Mouse (Mus musculus) ovary, postnatal 14 days (tissue): ENCODE measurements around the gene Gbp3.

Experiments used
- DNase-seq: peaks from one replicate; pipeline ENCODE4 v3.0.0; 2022; ENCODE audit warnings: low spot score

Gbp3 gene

GRCm38 (mm10) chr3:142588888-142589287, 29.1 kb downstream of the Gbp3 start:
- no peak for DNase-seq

- no peak for DNase-seq
These were observed 30.7 kb downstream of the Gbp3 start for GRCm38 (mm10) chr3:142590431-142591067.

- no peak for DNase-seq
These were observed 34.7 kb downstream of the Gbp3 start, which contains the start of gene Gbp2b for GRCm38 (mm10) chr3:142594547-142594946. Gene Gbp2b, plus strand, starts transcription at chr3:142594847.

- DNase-seq, result no peak
These were observed 38.1 kb downstream of the Gbp3 start for GRCm38 (mm10) chr3:142597923-142598322.

- DNase-seq, result no peak
These were observed 41.8 kb downstream of the Gbp3 start for GRCm38 (mm10) chr3:142601675-142602074.

GRCm38 (mm10) chr3:142618658-142619057, 58.8 kb downstream of the Gbp3 start:
- no peak for DNase-seq

- DNase-seq, result no peak
These were observed 59.8 kb downstream of the Gbp3 start for GRCm38 (mm10) chr3:142619606-142620005.

- DNase-seq, result peak; percentile 25
These were observed 60.5 kb downstream of the Gbp3 start, which contains the start of gene Gbp2 for GRCm38 (mm10) chr3:142620111-142620955. Gene Gbp2, plus strand, starts transcription at chr3:142620602.

- no peak for DNase-seq
These were observed 61.2 kb downstream of the Gbp3 start for GRCm38 (mm10) chr3:142620956-142621562.
